In genomic region chr9:75441691-75442131, GRCm38 (mm10) we compare ENCODE assay signal across 8 mouse cellular contexts. TPM values are rescaled to one million over a fixed set of nuclear protein-coding genes. Genes with fewer than 3 reads are reported as not detected.
A peak's percentile ranks its signal among the peaks of the same experiment; 100 is the strongest.
DNase-seq lines count a peak whose midpoint lies in the region; ATAC-seq and TF ChIP-seq lines count a peak whose summit lies in the region.

No protein-coding gene starts in this region.

- H3K4me3 ChIP-seq in kidney, postnatal 0 days (replicated peaks; ENCODE audit: low read depth, low read length), result peak overlapping the region; percentile 66
- H3K4me3 ChIP-seq in forebrain, embryonic 12.5 days (replicated peaks), result peak overlapping the region; percentile 75
- peak overlapping the region; percentile 82 for H3K4me3 ChIP-seq in liver, embryonic 11.5 days (ENCODE audit: low read depth, low read length)
- H3K4me3 ChIP-seq in stomach, embryonic 14.5 days (ENCODE audit: low read depth, low read length), result peak overlapping the region; percentile 84

- no peaks in the 10 kb centered on the region for H3K4me1 ChIP-seq in kidney, postnatal 0 days (replicated peaks; ENCODE audit: insufficient read depth, low read length)
- peaks cover 13% of the 10 kb centered on the region for H3K4me1 ChIP-seq in forebrain, embryonic 12.5 days
- peaks cover 6% of the 10 kb centered on the region for H3K4me1 ChIP-seq in liver, embryonic 11.5 days (replicated peaks; ENCODE audit: control insufficient read depth, insufficient read depth, low read length)
- H3K4me1 ChIP-seq in stomach, embryonic 14.5 days (ENCODE audit: control insufficient read depth, insufficient read depth, low read length), result peaks cover 10% of the 10 kb centered on the region

- peak overlapping the region; percentile 74 for H3K9ac ChIP-seq in kidney, postnatal 0 days (ENCODE audit: low read depth, low read length)
- peak overlapping the region; percentile 90 for H3K9ac ChIP-seq in forebrain, embryonic 12.5 days
- H3K9ac ChIP-seq in liver, embryonic 11.5 days (ENCODE audit: low read depth, low read length), result peak overlapping the region; percentile 78
- peak overlapping the region; percentile 75 for H3K9ac ChIP-seq in stomach, embryonic 14.5 days (replicated peaks; ENCODE audit: low read depth, low read length)

- H3K27ac ChIP-seq in kidney, postnatal 0 days, result peak overlapping the region; percentile 65
- peak overlapping the region; percentile 86 for H3K27ac ChIP-seq in forebrain, embryonic 12.5 days
- peak overlapping the region; percentile 69 for H3K27ac ChIP-seq in liver, embryonic 11.5 days (ENCODE audit: low read depth, low read length)
- H3K27ac ChIP-seq in stomach, embryonic 14.5 days (ENCODE audit: low read length), result peak overlapping the region; percentile 75; the same call in 1 of the 2 replicates

- ATAC-seq in kidney, postnatal 0 days (replicated peaks; ENCODE audit: low FRiP score, low read depth), result peak; percentile 79
- peak; percentile 85 for ATAC-seq in forebrain, embryonic 12.5 days (ENCODE audit: low FRiP score)
- ATAC-seq in liver, embryonic 11.5 days (replicated peaks; ENCODE audit: low FRiP score), result peak; percentile 74
- ATAC-seq in stomach, embryonic 14.5 days (ENCODE audit: insufficient number of reproducible peaks, insufficient read depth, low FRiP score, low read depth), result peak; percentile 69

- H3K4me2 ChIP-seq in kidney, postnatal 0 days (ENCODE audit: low read length), result peak overlapping the region; percentile 66
- H3K4me2 ChIP-seq in forebrain, embryonic 12.5 days, result peak overlapping the region; percentile 84
- peak overlapping the region; percentile 93 for H3K4me2 ChIP-seq in liver, embryonic 11.5 days
- H3K4me2 ChIP-seq in stomach, embryonic 14.5 days (replicated peaks; ENCODE audit: low read depth, low read length), result peak overlapping the region; percentile 69

- no peaks in the 10 kb centered on the region for H3K9me3 ChIP-seq in kidney, postnatal 0 days (replicated peaks; ENCODE audit: low read length)
- no peaks in the 10 kb centered on the region for H3K9me3 ChIP-seq in forebrain, embryonic 12.5 days
- no peaks in the 10 kb centered on the region for H3K9me3 ChIP-seq in liver, embryonic 11.5 days (ENCODE audit: control insufficient read depth, low read length)
- no peaks in the 10 kb centered on the region for H3K9me3 ChIP-seq in stomach, embryonic 14.5 days (ENCODE audit: control insufficient read depth, low read depth, low read length)

- DNase-seq in kidney, postnatal 0 days (ENCODE audit: low spot score), result no peak
- DNase-seq in kidney, adult 18-20 months, result no peak
- DNase-seq in NIH3T3 (ENCODE audit: low read depth), result peak; percentile 25
- DNase-seq in liver, embryonic 11.5 days (ENCODE audit: low spot score), result peak; percentile 81
- DNase-seq in right cerebral cortex, postnatal 4 days, result no peak
- no peak for DNase-seq in right cerebral cortex, adult 2 months (ENCODE audit: low spot score in 2 of 2)

- 0% methylated on average over 31 of the region's 31 CpGs for WGBS in kidney, postnatal 0 days
- under 1% methylated on average over 28 of the region's 31 CpGs for WGBS in forebrain, embryonic 12.5 days
- under 1% methylated on average over 31 of the region's 31 CpGs for WGBS in liver, embryonic 11.5 days
- under 1% methylated on average over 31 of the region's 31 CpGs for WGBS in stomach, embryonic 14.5 days

- peak; percentile 54 for TF ChIP-seq CTCF in kidney, postnatal 0 days (IDR thresholded peaks at IDR 0.05; ENCODE audit: low read depth)

- H3K27me3 ChIP-seq in kidney, postnatal 0 days (ENCODE audit: insufficient read depth, low read length), result no peaks in the 10 kb centered on the region
- no peaks in the 10 kb centered on the region for H3K27me3 ChIP-seq in forebrain, embryonic 12.5 days
- no peaks in the 10 kb centered on the region for H3K27me3 ChIP-seq in liver, embryonic 11.5 days (replicated peaks; ENCODE audit: control insufficient read depth, insufficient read depth, low read length)
- H3K27me3 ChIP-seq in stomach, embryonic 14.5 days (ENCODE audit: control insufficient read depth, insufficient read depth, low read length), result no peaks in the 10 kb centered on the region

- H3K36me3 ChIP-seq in kidney, postnatal 0 days (ENCODE audit: insufficient read depth, low read length), result peaks cover 12% of the 10 kb centered on the region
- peaks cover 17% of the 10 kb centered on the region for H3K36me3 ChIP-seq in forebrain, embryonic 12.5 days (replicated peaks)
- H3K36me3 ChIP-seq in liver, embryonic 11.5 days (ENCODE audit: control insufficient read depth, insufficient read depth, low read length), result peaks cover 4% of the 10 kb centered on the region
- peaks cover 4% of the 10 kb centered on the region for H3K36me3 ChIP-seq in stomach, embryonic 14.5 days (ENCODE audit: control insufficient read depth, insufficient read depth, low read length)

RNA-seq across cellular contexts. Expression of gene Leo1, which starts 0.4 kb away (rescaled TPM):
- 31.4 and 36.6 TPM in 2 replicates for polyA plus RNA-seq in kidney, postnatal 0 days (2015; fragmentation: Nextera tagmentation; extraction: Ambion mirVana)
- polyA plus RNA-seq in forebrain, embryonic 12.5 days (2016; fragmentation: Nextera tagmentation; extraction: Ambion mirVana), result 55.1 and 57.1 TPM in 2 replicates
- 39.0 and 39.4 TPM in 2 replicates for polyA plus RNA-seq in liver, embryonic 11.5 days (2014; fragmentation: Nextera tagmentation; extraction: Ambion mirVana)
- polyA plus RNA-seq in stomach, embryonic 14.5 days (2014; fragmentation: Nextera tagmentation; extraction: Ambion mirVana), result 39.0 and 39.6 TPM in 2 replicates

RNA-seq across cellular contexts. Expression of gene Mapk6, which starts 31.9 kb away (rescaled TPM):
- 39.9 and 40.1 TPM in 2 replicates for polyA plus RNA-seq in kidney, postnatal 0 days (2015; fragmentation: Nextera tagmentation; extraction: Ambion mirVana)
- 167 and 177 TPM in 2 replicates for polyA plus RNA-seq in forebrain, embryonic 12.5 days (2016; fragmentation: Nextera tagmentation; extraction: Ambion mirVana)
- polyA plus RNA-seq in liver, embryonic 11.5 days (2014; fragmentation: Nextera tagmentation; extraction: Ambion mirVana), result 61.0 and 64.4 TPM in 2 replicates
- polyA plus RNA-seq in stomach, embryonic 14.5 days (2014; fragmentation: Nextera tagmentation; extraction: Ambion mirVana), result 70.2 and 72.0 TPM in 2 replicates

Comparison
In these comparisons a context has a peak if more than half of its experiments do, and no peak if none do; other contexts are left out.
1. DNase-seq: peak in NIH3T3 (single experiment) and liver, embryonic 11.5 days (single experiment); none in kidney, postnatal 0 days (single experiment), kidney, adult 18-20 months (single experiment), right cerebral cortex, postnatal 4 days (single experiment) and right cerebral cortex, adult 2 months (0 of 2).
2. Peak in every context shown above with its lines, with median percentiles within 50 percentile points of each other: ATAC-seq, H3K27ac ChIP-seq, H3K4me2 ChIP-seq, H3K4me3 ChIP-seq and H3K9ac ChIP-seq.